Mouse (Mus musculus) C2C12 (cell line): ENCODE measurements around the gene Vps26c. TPM values are rescaled to one million over a fixed set of nuclear protein-coding genes. Genes with fewer than 3 reads are reported as not detected.

Experiments
- H3K27me3 ChIP-seq: one replicate; pipeline ENCODE4 v1.6.1; 2011; ENCODE audit not compliant: control insufficient read depth, insufficient read depth, insufficient read length
- H3K36me3 ChIP-seq: one replicate; pipeline ENCODE4 v1.6.1; 2011; ENCODE audit not compliant: control insufficient read depth, insufficient read depth
- H3K4me3 ChIP-seq: one replicate; pipeline ENCODE4 v1.5.1; 2011; ENCODE audit warnings: mild to moderate bottlenecking, control low read depth; ENCODE audit not compliant: poor library complexity, insufficient read depth, severe bottlenecking
- H3K79me2 ChIP-seq: one replicate; pipeline ENCODE4 v1.6.1; 2011; ENCODE audit not compliant: control insufficient read depth, insufficient read depth
- H3K79me3 ChIP-seq: one replicate; pipeline ENCODE4 v1.6.1; 2011; ENCODE audit warnings: low read depth, control low read depth
- H3ac ChIP-seq: one replicate; pipeline ENCODE3; 2011; ENCODE audit warnings: low read depth; ENCODE audit not compliant: control insufficient read depth, insufficient read length
- CEBPB ChIP-seq: IDR thresholded peaks from one replicate; pipeline ENCODE4 v1.6.1; 2011; ENCODE audit warnings: low read depth, mild to moderate bottlenecking, control low read depth, moderate library complexity
- CTCF ChIP-seq: IDR thresholded peaks from one replicate; pipeline ENCODE4 v1.5.1; 2011; ENCODE audit not compliant: control insufficient read depth, insufficient read depth, insufficient read length
- FOSL1 ChIP-seq: IDR thresholded peaks from one replicate; pipeline ENCODE4 v1.8.0; 2011; ENCODE audit warnings: mild to moderate bottlenecking, low read length; ENCODE audit not compliant: poor library complexity, insufficient read depth, severe bottlenecking
- MAX ChIP-seq: IDR thresholded peaks from one replicate; pipeline ENCODE4 v1.6.1; 2011; ENCODE audit warnings: mild to moderate bottlenecking, control low read depth
- MYOD1 ChIP-seq: IDR thresholded peaks from one replicate; pipeline ENCODE4 v1.6.1; 2011; ENCODE audit warnings: low read depth; ENCODE audit not compliant: control insufficient read depth, insufficient read length
- MYOG ChIP-seq: IDR thresholded peaks from one replicate; pipeline ENCODE4 v1.6.1; 2011; ENCODE audit not compliant: control insufficient read depth, insufficient read length; ENCODE audit errors: extremely low read depth
- USF1 ChIP-seq: IDR thresholded peaks from one replicate; pipeline ENCODE4 v1.6.1; 2011; ENCODE audit warnings: low read depth, mild to moderate bottlenecking, control low read depth, moderate library complexity
- polyA plus RNA-seq: library from polyadenylated mRNA; unstranded; fragments of >200 nt; fragmentation: generic; extraction: Trizol; gene quantifications from one replicate; pipeline ENCODE4 v1.2.1, GENCODE M21; 2012; ENCODE audit warnings: missing spikeins

The Vps26c gene
- polyA plus RNA-seq, 1 experiment = 50.3 TPM

GRCm38 (mm10) chr16:94540140-94540539 lies 13.5 kb upstream of the Vps26c start:
- TF ChIP-seq MYOD1 = no peak
- TF ChIP-seq CTCF = no peak
- no peak for TF ChIP-seq USF1
- TF ChIP-seq FOSL1 = no peak
- no peak for TF ChIP-seq MAX
- TF ChIP-seq MYOG = no peak
- TF ChIP-seq CEBPB = no peak
- Histone ChIP-seq H3K36me3 (no peaks in the 10 kb centered on the region), H3K79me2 (no peaks in the 10 kb centered on the region), H3K4me3 (no peak overlapping the region), H3K27me3 (no peaks in the 10 kb centered on the region), H3ac (no peak overlapping the region), H3K79me3 (no peaks in the 10 kb centered on the region)

- H3K36me3 ChIP-seq = no peaks in the 10 kb centered on the region
- TF ChIP-seq MYOD1 (no peak), MAX (peak; percentile 35)
- no peaks in the 10 kb centered on the region for H3K79me2 ChIP-seq
- H3ac ChIP-seq = no peak overlapping the region
- no peaks in the 10 kb centered on the region for H3K27me3 ChIP-seq
- no peak overlapping the region for H3K4me3 ChIP-seq
- H3K79me3 ChIP-seq = no peaks in the 10 kb centered on the region
Measured at GRCm38 (mm10) chr16:94537159-94537527, 10.5 kb upstream of the Vps26c start.

- no peaks in the 10 kb centered on the region for H3K79me3 ChIP-seq
- H3ac ChIP-seq = no peak overlapping the region
- H3K79me2 ChIP-seq = no peaks in the 10 kb centered on the region
- H3K36me3 ChIP-seq = no peaks in the 10 kb centered on the region
- H3K4me3 ChIP-seq = no peak overlapping the region
- no peaks in the 10 kb centered on the region for H3K27me3 ChIP-seq
- TF ChIP-seq MYOG (no peak), FOSL1 (no peak), USF1 (no peak), MAX (no peak), CEBPB (no peak), CTCF (no peak), MYOD1 (no peak)
Measured at GRCm38 (mm10) chr16:94536417-94537158, 10.0 kb upstream of the Vps26c start.

- Histone ChIP-seq H3ac (no peak overlapping the region), H3K27me3 (no peaks in the 10 kb centered on the region), H3K79me2 (no peaks in the 10 kb centered on the region), H3K79me3 (no peaks in the 10 kb centered on the region), H3K4me3 (no peak overlapping the region), H3K36me3 (no peaks in the 10 kb centered on the region)
- no peak for TF ChIP-seq MYOD1
- no peak for TF ChIP-seq CEBPB
- no peak for TF ChIP-seq FOSL1
- TF ChIP-seq USF1 = no peak
- no peak for TF ChIP-seq MYOG
- TF ChIP-seq MAX = no peak
Measured at GRCm38 (mm10) chr16:94535716-94536115, 9.1 kb upstream of the Vps26c start.

GRCm38 (mm10) chr16:94533679-94534078 lies 7.0 kb upstream of the Vps26c start:
- Histone ChIP-seq H3K79me3 (no peaks in the 10 kb centered on the region), H3K36me3 (no peaks in the 10 kb centered on the region), H3K4me3 (no peak overlapping the region), H3ac (no peak overlapping the region), H3K27me3 (no peaks in the 10 kb centered on the region), H3K79me2 (no peaks in the 10 kb centered on the region)
- TF ChIP-seq CTCF = no peak
- TF ChIP-seq USF1 = no peak
- no peak for TF ChIP-seq MAX
- TF ChIP-seq FOSL1 = no peak

GRCm38 (mm10) chr16:94531268-94531667 lies 4.6 kb upstream of the Vps26c start:
- no peak overlapping the region for H3ac ChIP-seq
- no peaks in the 10 kb centered on the region for H3K27me3 ChIP-seq
- no peaks in the 10 kb centered on the region for H3K79me3 ChIP-seq
- peaks cover 6% of the 10 kb centered on the region for H3K79me2 ChIP-seq
- H3K36me3 ChIP-seq = no peaks in the 10 kb centered on the region
- H3K4me3 ChIP-seq = no peak overlapping the region
- TF ChIP-seq MYOD1 (no peak), MYOG (no peak), MAX (no peak), CEBPB (no peak)
